Mouse (Mus musculus): ENCODE measurements around the gene Kcnc4. TPM values are rescaled to one million over a fixed set of nuclear protein-coding genes. Genes with fewer than 3 reads are reported as not detected.

Gene Kcnc4
- total and polyA plus RNA-seq, 2 experiments from 2014 or later, result 0.04 to 0.20 TPM

- no peak overlapping the region for H3K4me3 ChIP-seq (ENCODE audit: low read depth, low read length)
- whole genome bisulfite sequencing, result 92% methylated on average over 6 of the region's 6 CpGs
- H3K27me3 ChIP-seq (ENCODE audit: control insufficient read depth, insufficient read depth, low read length), result no peaks in the 10 kb centered on the region
- H3K4me1 ChIP-seq (ENCODE audit: control insufficient read depth, insufficient read depth), result peaks cover 5% of the 10 kb centered on the region; the same call in 1 of the 2 replicates
- no peak overlapping the region for H3K27ac ChIP-seq (ENCODE audit: low read depth)
- ATAC-seq (ENCODE audit: insufficient read depth, low read depth) (no peak), DNase-seq (ENCODE audit: low spot score) (no peak)
- H3K9ac ChIP-seq (replicated peaks; ENCODE audit: low read depth, low read length), result no peak overlapping the region
- H3K36me3 ChIP-seq (replicated peaks; ENCODE audit: control insufficient read depth, insufficient read depth, low read length), result peaks cover 15% of the 10 kb centered on the region; the same call in 1 of the 2 replicates
- H3K4me2 ChIP-seq (ENCODE audit: low read depth, low read length), result no peak overlapping the region
- TF ChIP-seq EP300 (IDR thresholded peaks at IDR 0.05; ENCODE audit: low read depth), result no peak
- TF ChIP-seq CTCF (IDR thresholded peaks at IDR 0.05; ENCODE audit: low read depth), result no peak
- H3K9me3 ChIP-seq (replicated peaks; ENCODE audit: control insufficient read depth, low read length), result peaks cover 20% of the 10 kb centered on the region
These were observed 36.2 kb upstream of the Kcnc4 start for GRCm38 (mm10) chr3:107495524-107495923.

GRCm38 (mm10) chr3:107491459-107491858 is 32.1 kb upstream of the Kcnc4 start:
- WGBS, result 14% methylated on average over 6 of the region's 6 CpGs
- Histone ChIP-seq H3K4me2 (ENCODE audit: low read depth, low read length) (no peak overlapping the region), H3K27me3 (ENCODE audit: control insufficient read depth, insufficient read depth, low read length) (no peaks in the 10 kb centered on the region), H3K9me3 (replicated peaks; ENCODE audit: control insufficient read depth, low read length) (no peaks in the 10 kb centered on the region), H3K4me3 (ENCODE audit: low read depth, low read length) (no peak overlapping the region), H3K9ac (replicated peaks; ENCODE audit: low read depth, low read length) (no peak overlapping the region), H3K36me3 (replicated peaks; ENCODE audit: control insufficient read depth, insufficient read depth, low read length) (no peaks in the 10 kb centered on the region), H3K4me1 (ENCODE audit: control insufficient read depth, insufficient read depth) (peaks cover 5% of the 10 kb centered on the region; the same call in 1 of the 2 replicates), H3K27ac (ENCODE audit: low read depth) (no peak overlapping the region)
- peak; percentile 49 for DNase-seq (ENCODE audit: low spot score)
- TF ChIP-seq EP300 (IDR thresholded peaks at IDR 0.05; ENCODE audit: low read depth) (no peak), CTCF (IDR thresholded peaks at IDR 0.05; ENCODE audit: low read depth) (no peak)
- peak; percentile 78 for ATAC-seq (ENCODE audit: insufficient read depth, low read depth)

- DNase-seq (ENCODE audit: low spot score) (peak; percentile 12), ATAC-seq (ENCODE audit: insufficient read depth, low read depth) (no peak)
- Histone ChIP-seq H3K4me2 (ENCODE audit: low read depth, low read length) (no peak overlapping the region), H3K4me1 (ENCODE audit: control insufficient read depth, insufficient read depth) (peaks cover 11% of the 10 kb centered on the region; the same call in 1 of the 2 replicates), H3K4me3 (ENCODE audit: low read depth, low read length) (no peak overlapping the region), H3K36me3 (replicated peaks; ENCODE audit: control insufficient read depth, insufficient read depth, low read length) (no peaks in the 10 kb centered on the region), H3K27ac (ENCODE audit: low read depth) (no peak overlapping the region), H3K9ac (replicated peaks; ENCODE audit: low read depth, low read length) (no peak overlapping the region), H3K9me3 (replicated peaks; ENCODE audit: control insufficient read depth, low read length) (no peaks in the 10 kb centered on the region), H3K27me3 (ENCODE audit: control insufficient read depth, insufficient read depth, low read length) (no peaks in the 10 kb centered on the region)
- no peak for TF ChIP-seq CTCF (IDR thresholded peaks at IDR 0.05; ENCODE audit: low read depth)
- TF ChIP-seq EP300 (IDR thresholded peaks at IDR 0.05; ENCODE audit: low read depth), result no peak
- WGBS, result 32% methylated on average over 4 of the region's 4 CpGs
These were observed 29.3 kb upstream of the Kcnc4 start for GRCm38 (mm10) chr3:107488637-107489036.

- Histone ChIP-seq H3K9me3 (replicated peaks; ENCODE audit: control insufficient read depth, low read length) (no peaks in the 10 kb centered on the region), H3K27ac (ENCODE audit: low read depth) (peak overlapping the region; percentile 56), H3K27me3 (ENCODE audit: control insufficient read depth, insufficient read depth, low read length) (no peaks in the 10 kb centered on the region), H3K36me3 (replicated peaks; ENCODE audit: control insufficient read depth, insufficient read depth, low read length) (no peaks in the 10 kb centered on the region), H3K4me2 (ENCODE audit: low read depth, low read length) (no peak overlapping the region), H3K4me1 (ENCODE audit: control insufficient read depth, insufficient read depth) (peaks cover 8% of the 10 kb centered on the region; the same call in 1 of the 2 replicates), H3K9ac (replicated peaks; ENCODE audit: low read depth, low read length) (no peak overlapping the region), H3K4me3 (ENCODE audit: low read depth, low read length) (no peak overlapping the region)
- 0 out of 2 replicates have a peak, but pooled peaks have one; percentile 31 for TF ChIP-seq EP300 (IDR thresholded peaks at IDR 0.05; ENCODE audit: low read depth)
- TF ChIP-seq CTCF (IDR thresholded peaks at IDR 0.05; ENCODE audit: low read depth), result peak; percentile 72
- peak; percentile 97 for ATAC-seq (ENCODE audit: insufficient read depth, low read depth)
- WGBS, result 18% methylated on average over 11 of the region's 11 CpGs
- DNase-seq (ENCODE audit: low spot score), result peak; percentile 79
These were observed 23.9 kb upstream of the Kcnc4 start for GRCm38 (mm10) chr3:107483290-107483689.

GRCm38 (mm10) chr3:107480660-107481059 is 21.3 kb upstream of the Kcnc4 start:
- Histone ChIP-seq H3K4me2 (ENCODE audit: low read depth, low read length) (no peak overlapping the region), H3K27ac (ENCODE audit: low read depth) (no peak overlapping the region), H3K9me3 (replicated peaks; ENCODE audit: control insufficient read depth, low read length) (no peaks in the 10 kb centered on the region), H3K36me3 (replicated peaks; ENCODE audit: control insufficient read depth, insufficient read depth, low read length) (no peaks in the 10 kb centered on the region), H3K4me1 (ENCODE audit: control insufficient read depth, insufficient read depth) (0 out of 2 replicates have a peak, but pooled peaks cover 8% of the 10 kb centered on the region), H3K4me3 (ENCODE audit: low read depth, low read length) (no peak overlapping the region), H3K9ac (replicated peaks; ENCODE audit: low read depth, low read length) (no peak overlapping the region), H3K27me3 (ENCODE audit: control insufficient read depth, insufficient read depth, low read length) (no peaks in the 10 kb centered on the region)
- ATAC-seq (ENCODE audit: insufficient read depth, low read depth) (no peak), DNase-seq (ENCODE audit: low spot score) (no peak)
- no peak for TF ChIP-seq EP300 (IDR thresholded peaks at IDR 0.05; ENCODE audit: low read depth)
- TF ChIP-seq CTCF (IDR thresholded peaks at IDR 0.05; ENCODE audit: low read depth), result no peak
- WGBS, result 34% methylated on average over 3 of the region's 3 CpGs

- H3K9ac ChIP-seq (replicated peaks; ENCODE audit: low read depth, low read length), result no peak overlapping the region
- H3K4me2 ChIP-seq (ENCODE audit: low read depth, low read length), result no peak overlapping the region
- WGBS, result 30% methylated on average over 6 of the region's 6 CpGs
- no peak overlapping the region for H3K27ac ChIP-seq (ENCODE audit: low read depth)
- TF ChIP-seq CTCF (IDR thresholded peaks at IDR 0.05; ENCODE audit: low read depth), result peak; percentile 96
- no peak for TF ChIP-seq EP300 (IDR thresholded peaks at IDR 0.05; ENCODE audit: low read depth)
- H3K4me1 ChIP-seq (ENCODE audit: control insufficient read depth, insufficient read depth), result no peaks in the 10 kb centered on the region
- no peaks in the 10 kb centered on the region for H3K36me3 ChIP-seq (replicated peaks; ENCODE audit: control insufficient read depth, insufficient read depth, low read length)
- H3K9me3 ChIP-seq (replicated peaks; ENCODE audit: control insufficient read depth, low read length), result no peaks in the 10 kb centered on the region
- ATAC-seq (ENCODE audit: insufficient read depth, low read depth), result peak; percentile 40; the same call in 1 of the 2 replicates
- no peak overlapping the region for H3K4me3 ChIP-seq (ENCODE audit: low read depth, low read length)
- H3K27me3 ChIP-seq (ENCODE audit: control insufficient read depth, insufficient read depth, low read length), result no peaks in the 10 kb centered on the region
- peak; percentile 52 for DNase-seq (ENCODE audit: low spot score)
These were observed 12.8 kb upstream of the Kcnc4 start for GRCm38 (mm10) chr3:107472198-107472597.

All from heart, postnatal 0 days (tissue).